Mouse (Mus musculus) thymus, postnatal 10 days (tissue): ENCODE data around the gene Pnpla3.

Experiments
- DNase-seq, 2 experiments: peaks; one replicate each; pipeline ENCODE4 v3.0.0; 2021; ENCODE audit warnings: low spot score in 2 of 2

Pnpla3 gene

GRCm38 (mm10) chr15:84171166-84171565 is 3.5 kb downstream of the Pnpla3 start:
- no peak for DNase-seq

- no peak for DNase-seq
Measured at GRCm38 (mm10) chr15:84178733-84179132, 11.1 kb downstream of the Pnpla3 start.

GRCm38 (mm10) chr15:84182000-84182399 is 14.4 kb downstream of the Pnpla3 start:
- DNase-seq, result no peak

- DNase-seq, result no peak
Measured at GRCm38 (mm10) chr15:84183967-84184366, 16.3 kb downstream of the Pnpla3 start.

- no peak for DNase-seq
Measured at GRCm38 (mm10) chr15:84186196-84186595, 18.6 kb downstream of the Pnpla3 start.

GRCm38 (mm10) chr15:84188887-84189530 is 21.4 kb downstream of the Pnpla3 start:
- DNase-seq, result no peak

- no peak for DNase-seq
Measured at GRCm38 (mm10) chr15:84189881-84190280, 22.2 kb downstream of the Pnpla3 start.

GRCm38 (mm10) chr15:84191724-84192057 is 24.1 kb downstream of the Pnpla3 start:
- DNase-seq, result no peak

- peak; percentile 85 to 86 for DNase-seq
Measured at GRCm38 (mm10) chr15:84192058-84192791, 24.6 kb downstream of the Pnpla3 start, which contains the start of gene Samm50. Gene Samm50, plus strand, starts transcription at chr15:84192241.

GRCm38 (mm10) chr15:84196486-84197165 is 29.0 kb downstream of the Pnpla3 start:
- no peak for DNase-seq

GRCm38 (mm10) chr15:84207327-84207726 is 39.7 kb downstream of the Pnpla3 start:
- no peak for DNase-seq

GRCm38 (mm10) chr15:84209517-84210412 is 42.1 kb downstream of the Pnpla3 start:
- DNase-seq, result no peak

GRCm38 (mm10) chr15:84210461-84210860 is 42.8 kb downstream of the Pnpla3 start:
- DNase-seq, result no peak

- no peak for DNase-seq
Measured at GRCm38 (mm10) chr15:84210941-84211340, 43.3 kb downstream of the Pnpla3 start.

- DNase-seq, result no peak
Measured at GRCm38 (mm10) chr15:84211564-84211963, 43.9 kb downstream of the Pnpla3 start.

GRCm38 (mm10) chr15:84212031-84212755 is 44.6 kb downstream of the Pnpla3 start:
- DNase-seq, result peak; percentile 55 to 86

GRCm38 (mm10) chr15:84212756-84213105 is 45.1 kb downstream of the Pnpla3 start:
- DNase-seq, result no peak

- no peak for DNase-seq
Measured at GRCm38 (mm10) chr15:84213162-84213739, 45.6 kb downstream of the Pnpla3 start.

- DNase-seq, result no peak
Measured at GRCm38 (mm10) chr15:84214476-84214875, 46.8 kb downstream of the Pnpla3 start.

- DNase-seq, result no peak
Measured at GRCm38 (mm10) chr15:84215273-84215672, 47.6 kb downstream of the Pnpla3 start.

- no peak for DNase-seq
Measured at GRCm38 (mm10) chr15:84216026-84216425, 48.4 kb downstream of the Pnpla3 start.
